Mouse (Mus musculus) liver, embryonic 14.5 days (tissue): ENCODE data around the gene Gfra1.

Source experiments
- CTCF ChIP-seq: IDR thresholded peaks from 2 replicates; pipeline ENCODE4 v1.5.1; 2016; ENCODE audit warnings: antibody characterized with exemption, low read depth, control low read depth
- EP300 ChIP-seq: IDR thresholded peaks from 2 replicates; pipeline ENCODE4 v1.6.1; 2016; ENCODE audit warnings: antibody characterized with exemption, low read depth

DNA sequence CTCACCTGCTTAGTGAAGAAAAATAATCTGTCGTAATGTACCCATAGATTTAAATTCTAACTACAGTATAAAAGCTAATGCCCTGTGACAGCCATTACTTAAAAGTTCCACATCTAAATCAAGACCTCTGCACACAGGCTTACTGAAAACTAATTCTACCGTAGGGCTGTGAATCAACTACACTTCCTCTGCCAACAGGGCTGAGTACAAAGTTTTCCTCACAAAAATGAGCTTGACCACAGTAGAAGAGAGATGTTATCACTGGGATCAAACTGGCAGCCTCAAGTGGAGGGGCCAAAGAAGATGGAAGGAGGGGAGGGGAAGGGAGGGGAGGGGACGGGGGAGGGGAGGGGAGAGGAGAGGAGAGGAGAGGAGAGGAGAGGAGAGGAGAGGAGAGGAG is 42.9 kb downstream of the Gfra1 start:
- TF ChIP-seq CTCF = no peak
- TF ChIP-seq EP300 = no peak
